Mouse (Mus musculus) Muller cell, postnatal 12 days (primary cell): Measurements from ENCODE around the gene Tulp2.
"Not testable (repeated sequence)": the region's sequence is repeated elsewhere in the genome, so short reads cannot be mapped to it uniquely, and the experiment has no call there.

Experiments
- DNase-seq: peaks from one replicate; pipeline ENCODE4 v3.0.0-alpha.2; 2015; ENCODE audit errors: inconsistent ontology term

The Tulp2 gene

DNA sequence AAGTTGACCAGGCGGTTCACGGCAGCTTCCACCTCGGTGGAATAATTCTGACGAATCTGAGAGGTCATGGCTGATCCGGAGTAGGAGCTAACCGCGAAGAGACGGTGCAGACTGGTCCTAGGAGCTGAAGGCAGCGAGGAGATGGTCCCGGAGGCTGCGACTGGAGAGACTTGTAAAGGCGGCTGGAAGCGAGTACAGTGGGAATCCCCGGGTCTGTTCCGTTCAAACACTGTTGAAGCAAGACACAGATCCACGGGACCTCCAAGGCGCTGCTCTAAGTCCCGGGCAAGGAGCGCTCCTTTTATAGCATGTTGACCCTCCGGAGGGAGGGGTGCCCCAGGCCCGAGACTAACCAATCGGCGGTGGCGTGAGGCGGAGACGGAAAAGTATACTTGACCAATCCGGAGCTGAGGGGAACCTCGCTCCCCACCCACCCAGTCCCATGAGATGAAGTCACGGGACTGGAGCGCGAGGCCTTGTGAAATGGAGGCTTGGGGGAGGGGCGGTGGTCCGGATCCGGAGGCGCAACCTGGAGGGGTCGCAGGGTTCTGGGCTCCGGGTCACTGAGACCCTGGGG is 22.0 kb upstream of the Tulp2 start, which contains the start of gene Ftl1:
TSS of gene Ftl1 (minus strand) at position 321 of the 577 bp plus-strand sequence.
- DNase-seq: peak; percentile 99

GRCm38 (mm10) chr7:45460377-45460776 is 21.3 kb upstream of the Tulp2 start:
- DNase-seq: no peak

GRCm38 (mm10) chr7:45460860-45461314 is 20.8 kb upstream of the Tulp2 start:
- peak; percentile 96 for DNase-seq

- DNase-seq: no peak
These were observed 20.4 kb upstream of the Tulp2 start for GRCm38 (mm10) chr7:45461326-45461725.

DNA sequence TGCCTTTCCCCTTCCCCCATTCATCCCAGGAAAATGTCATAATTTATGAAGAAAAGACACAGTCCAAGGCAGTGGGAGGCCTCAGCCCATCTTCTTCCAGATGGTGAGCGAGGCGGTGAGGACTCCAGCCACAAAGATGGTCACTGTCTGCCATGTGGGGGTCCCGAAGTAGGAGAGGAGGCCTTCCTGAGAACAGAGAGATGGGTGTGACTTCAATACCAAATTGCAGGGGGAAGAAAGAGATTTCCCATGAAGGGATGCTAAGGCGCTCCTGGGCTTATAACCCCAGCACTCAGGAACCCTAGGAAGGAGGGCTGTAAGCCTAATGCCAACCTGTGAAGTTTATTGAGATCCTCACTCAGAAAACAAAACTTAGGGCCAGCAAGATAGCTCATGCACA is 19.9 kb upstream of the Tulp2 start:
- DNase-seq: no peak

DNA sequence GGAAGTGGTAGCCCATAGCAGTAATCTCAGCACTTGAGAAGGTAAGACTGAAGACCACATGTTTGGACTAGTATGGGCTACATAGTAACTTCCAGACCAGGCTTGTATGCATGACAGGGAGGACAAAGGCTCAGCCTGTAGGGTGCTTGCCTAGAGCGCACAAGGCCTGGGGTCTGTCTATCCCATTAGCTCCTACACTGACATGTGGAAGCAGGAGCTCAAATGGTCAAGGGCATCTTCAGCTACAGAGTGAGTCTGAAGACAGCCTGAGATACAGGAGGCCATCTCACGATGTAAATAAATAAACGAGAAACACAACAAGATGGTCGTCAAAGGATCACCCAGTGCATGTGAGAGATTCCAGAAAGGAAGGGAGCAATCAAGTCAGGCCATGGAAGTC is 19.4 kb upstream of the Tulp2 start:
- DNase-seq: no peak

DNA sequence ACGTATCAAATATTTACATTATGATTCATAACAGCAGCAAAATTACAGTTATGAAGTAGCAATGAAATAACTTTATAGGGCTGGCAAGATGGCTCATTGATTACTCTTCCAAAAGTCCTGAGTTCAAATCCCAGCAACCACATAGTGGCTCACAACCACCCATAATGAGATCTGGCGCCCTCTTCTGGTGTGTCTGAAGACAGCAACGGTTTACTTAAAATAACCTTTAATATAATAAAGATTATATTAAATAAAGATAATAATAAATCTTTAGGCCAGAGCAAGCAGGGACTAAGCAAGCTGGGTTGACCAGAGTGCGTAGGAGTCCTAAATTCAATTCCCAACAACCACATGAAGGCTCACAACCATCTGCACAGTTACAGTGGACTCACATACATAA is 18.8 kb upstream of the Tulp2 start:
- DNase-seq: not testable (repeated sequence)

GRCm38 (mm10) chr7:45463987-45464778 is 17.5 kb upstream of the Tulp2 start:
- DNase-seq: no peak

- DNase-seq: no peak
These were observed 16.6 kb upstream of the Tulp2 start for GRCm38 (mm10) chr7:45465112-45465511.

GRCm38 (mm10) chr7:45465549-45465948 is 16.1 kb upstream of the Tulp2 start:
- no peak for DNase-seq

GRCm38 (mm10) chr7:45466283-45467089 is 15.2 kb upstream of the Tulp2 start, which contains the start of gene Bax:
Gene Bax (minus strand): TSS chr7:45466898.
- peak; percentile 97 for DNase-seq

- DNase-seq: no peak
These were observed 14.5 kb upstream of the Tulp2 start for GRCm38 (mm10) chr7:45467090-45467670.

DNA sequence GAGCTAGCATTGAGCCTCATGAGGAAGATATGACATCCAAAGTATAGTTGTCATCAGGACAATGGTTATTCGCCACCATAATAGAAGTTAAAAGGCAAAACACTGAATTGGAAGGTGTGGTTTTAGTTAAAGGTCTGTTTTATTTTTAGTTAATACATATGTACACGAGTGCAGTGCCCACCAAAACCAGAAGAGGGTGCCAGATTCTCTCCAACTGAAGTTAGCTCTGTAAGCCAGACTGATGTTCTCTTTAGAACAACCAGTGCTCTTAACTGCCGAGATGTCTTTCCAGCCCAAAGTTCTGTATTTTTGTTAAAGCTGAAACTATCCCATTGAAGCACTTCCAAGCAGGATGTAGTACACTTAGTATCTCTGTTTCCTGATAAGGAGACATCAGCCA is 10.8 kb upstream of the Tulp2 start:
- DNase-seq: peak; percentile 36

DNA sequence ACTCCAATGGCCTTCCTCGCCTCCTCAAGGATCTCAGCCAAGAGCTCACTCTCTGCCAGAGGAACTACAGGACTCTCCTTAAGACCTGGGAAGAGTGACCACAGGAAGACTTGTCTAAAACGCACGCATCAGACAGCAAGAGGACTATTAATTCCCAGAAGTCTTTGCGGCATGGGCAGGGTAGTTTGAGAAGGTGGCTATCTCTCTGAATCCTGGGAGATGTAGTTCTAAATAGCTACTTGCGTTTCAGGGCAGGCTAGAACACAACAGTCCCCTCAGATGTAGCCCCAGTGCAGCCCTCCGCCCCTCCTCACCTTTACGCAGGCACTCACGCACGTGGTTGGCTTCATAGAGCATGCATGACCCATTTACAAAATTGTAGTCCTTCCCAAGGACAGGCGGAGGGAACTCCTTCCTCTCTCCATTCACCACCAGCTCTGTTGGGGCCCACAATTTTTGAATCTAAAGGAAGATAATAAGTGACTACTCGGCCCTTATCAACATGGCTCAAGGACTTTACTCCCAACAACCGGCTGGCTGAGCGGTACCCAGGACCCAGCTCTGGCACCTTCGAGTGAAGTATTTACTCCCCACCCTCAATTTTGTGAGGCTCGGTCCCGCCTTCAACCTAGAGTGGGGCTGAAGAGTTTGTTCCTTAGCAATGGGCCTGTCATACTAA is 6.2 kb upstream of the Tulp2 start:
- no peak for DNase-seq

GRCm38 (mm10) chr7:45476453-45476852 is 5.2 kb upstream of the Tulp2 start:
- no peak for DNase-seq

DNA sequence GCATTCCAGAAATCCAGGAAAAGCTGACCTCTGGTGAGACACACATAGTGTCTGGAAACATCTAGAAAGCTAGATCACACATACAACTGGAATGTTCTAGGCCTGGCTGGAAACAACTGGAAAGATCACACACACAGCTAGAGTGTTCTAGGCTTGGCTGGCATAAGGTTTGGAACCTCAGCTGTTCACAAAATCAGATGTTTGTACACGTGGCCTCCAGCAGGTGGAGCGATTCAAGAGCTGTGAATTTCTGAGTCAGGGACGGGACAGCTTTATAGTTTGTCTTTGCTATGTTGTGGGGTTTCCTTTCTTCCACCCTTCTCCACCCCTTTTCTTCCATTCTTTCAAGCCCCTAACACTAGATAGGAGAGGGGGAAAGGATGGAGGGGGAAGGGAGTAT is 4.7 kb upstream of the Tulp2 start:
- DNase-seq: peak; percentile 62

DNA sequence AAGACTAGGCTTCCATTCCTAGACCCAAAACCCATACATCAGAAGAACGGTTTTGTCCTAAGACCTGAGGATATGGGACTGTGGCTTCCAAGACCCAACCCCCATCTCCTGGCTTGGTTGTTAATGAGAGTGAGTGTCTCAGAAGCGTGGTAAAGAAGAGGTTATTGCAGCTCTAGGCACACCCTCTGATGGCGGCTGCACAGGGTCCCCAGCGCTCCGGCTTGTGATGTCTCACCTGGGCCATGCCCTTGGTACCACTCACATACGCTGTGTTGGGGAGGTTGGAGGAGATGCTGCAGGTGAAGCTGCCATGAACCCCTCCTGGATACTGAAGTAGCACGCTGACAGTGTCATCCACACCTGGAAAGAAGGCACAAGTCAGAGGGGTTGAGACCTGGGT is 2.9 kb upstream of the Tulp2 start:
- no peak for DNase-seq

GRCm38 (mm10) chr7:45480310-45480709 is 1.4 kb upstream of the Tulp2 start:
- not testable (repeated sequence) for DNase-seq

DNA sequence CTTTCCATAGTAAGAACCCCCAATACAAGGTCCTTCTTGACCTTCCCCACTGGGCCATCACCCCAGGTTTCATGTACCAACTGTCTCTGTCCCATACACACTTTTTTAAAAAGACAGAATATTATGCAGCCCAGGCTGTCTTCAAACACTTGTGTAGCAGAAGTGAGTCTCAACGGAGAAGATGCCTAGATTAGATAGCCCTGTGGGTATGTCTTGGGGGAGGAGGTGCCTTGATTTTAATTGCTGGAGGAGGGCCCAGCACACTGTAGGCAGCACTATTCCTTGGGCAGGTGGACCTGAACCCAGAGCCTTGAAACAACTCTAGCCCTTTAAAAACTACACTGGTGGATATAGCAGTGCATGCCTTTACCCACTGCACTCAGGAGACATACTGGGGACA is 489 bp downstream of the Tulp2 start:
- DNase-seq: no peak

DNA sequence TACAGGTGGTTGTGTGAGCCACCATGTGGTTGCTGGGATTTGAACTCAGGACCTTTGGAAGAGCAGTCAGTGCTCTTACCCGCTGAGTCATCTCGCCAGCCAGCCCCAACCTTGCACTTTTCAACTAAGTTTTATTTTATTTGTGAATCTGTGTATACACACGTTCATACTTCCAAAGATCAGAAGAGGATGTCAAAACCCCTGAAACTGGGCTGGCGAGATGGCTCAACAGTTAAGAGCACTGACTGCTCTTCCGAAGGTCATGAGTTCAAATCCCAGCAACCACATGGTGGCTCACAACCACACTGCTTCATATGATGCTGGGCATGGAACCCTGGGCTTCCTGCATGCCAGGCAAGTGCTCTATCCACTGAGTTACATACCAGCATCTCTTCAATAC is 3.3 kb downstream of the Tulp2 start:
- DNase-seq: not testable (repeated sequence)

DNA sequence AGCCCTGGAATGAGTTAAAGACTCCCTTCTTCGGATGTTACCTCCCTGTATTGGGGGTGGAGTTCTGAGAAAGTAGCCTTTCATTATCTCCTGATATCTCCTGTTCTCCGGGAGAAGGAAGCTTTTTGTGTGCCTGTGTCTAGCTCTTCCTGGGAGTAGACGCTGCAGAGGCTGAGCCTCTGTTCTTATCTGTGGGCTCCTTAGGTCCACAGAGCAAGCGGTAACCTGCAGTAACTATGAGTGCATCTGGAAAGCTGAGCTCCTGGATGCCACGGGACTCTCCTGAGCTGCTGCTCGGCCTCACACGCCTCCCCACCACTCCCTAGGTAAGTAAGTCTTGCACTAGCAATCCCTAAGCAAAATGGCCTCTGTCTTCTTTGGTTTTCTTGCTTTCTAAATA is 4.5 kb downstream of the Tulp2 start:
- DNase-seq: no peak
